Mouse (Mus musculus) midbrain, embryonic 12.5 days (tissue): ENCODE measurements around the gene Nol12. TPM values are rescaled to one million over a fixed set of nuclear protein-coding genes. Genes with fewer than 3 reads are reported as not detected.

Experiments used
- ATAC-seq: fragments of 200-750 bp; cut with Nextera tagmentation; 2 replicates; pipeline ENCODE4 v1.8.0; 2017; ENCODE audit warnings: low read depth, moderate TSS enrichment, moderate library complexity; ENCODE audit not compliant: low FRiP score
- H3K27ac ChIP-seq: fragments of 300-500 bp; sonication (generic); replicated peaks from 2 replicates; pipeline ENCODE4 v1.5.1; 2016; ENCODE audit warnings: mild to moderate bottlenecking
- H3K27me3 ChIP-seq: fragments of 300-500 bp; sonication (generic); 2 replicates; pipeline ENCODE4 v1.6.1; 2016; ENCODE audit warnings: mild to moderate bottlenecking
- H3K36me3 ChIP-seq: fragments of 300-500 bp; sonication (generic); 2 replicates; pipeline ENCODE4 v1.6.1; 2016
- H3K4me1 ChIP-seq: fragments of 300-500 bp; sonication (generic); 2 replicates; pipeline ENCODE4 v1.6.1; 2016
- H3K4me2 ChIP-seq: fragments of 300-500 bp; sonication (generic); replicated peaks from 2 replicates; pipeline ENCODE4 v1.6.1; 2016; ENCODE audit warnings: mild to moderate bottlenecking, moderate library complexity
- H3K4me3 ChIP-seq: fragments of 300-500 bp; sonication (generic); 2 replicates; pipeline ENCODE4 v1.5.1; 2016; ENCODE audit warnings: mild to moderate bottlenecking
- H3K9ac ChIP-seq: fragments of 300-500 bp; sonication (generic); replicated peaks from 2 replicates; pipeline ENCODE4 v1.6.1; 2016; ENCODE audit warnings: mild to moderate bottlenecking, moderate library complexity
- H3K9me3 ChIP-seq: fragments of 300-500 bp; sonication (generic); 2 replicates; pipeline ENCODE4 v1.6.1; 2016; ENCODE audit warnings: mild to moderate bottlenecking
- WGBS: fragments of 180-500 bp; shearing (Covaris S2); methylation state at CpG from one replicate; pipeline ENCODE4 v1.1.7; 2016; 5-methylcytosine and 5-hydroxymethylcytosine counted together
- polyA plus RNA-seq: library from polyadenylated mRNA; unstranded; fragments of >200 nt; fragmentation: Nextera tagmentation; extraction: Ambion mirVana; gene quantifications from 2 replicates; pipeline ENCODE4 v1.2.1, GENCODE M21; 2016

Gene Nol12
- polyA plus RNA-seq, 1 experiment from 2014 or later, result 59.6 TPM

GRCm38 (mm10) chr15:78901422-78901789, 33.3 kb upstream of the Nol12 start:
- Histone ChIP-seq H3K4me3 (no peak overlapping the region), H3K4me2 (peak overlapping the region; percentile 94; the same call in 1 of the 2 replicates), H3K27me3 (peaks cover 40% of the 10 kb centered on the region), H3K27ac (no peak overlapping the region), H3K9me3 (no peaks in the 10 kb centered on the region), H3K36me3 (no peaks in the 10 kb centered on the region), H3K4me1 (peaks cover 25% of the 10 kb centered on the region), H3K9ac (peak overlapping the region; percentile 43; the same call in 1 of the 2 replicates)
- 41% methylated on average over 8 of the region's 8 CpGs for WGBS
- ATAC-seq, result no peak

GRCm38 (mm10) chr15:78903243-78903642, 31.5 kb upstream of the Nol12 start:
- H3K27me3 ChIP-seq, result peaks cover 39% of the 10 kb centered on the region
- 0 out of 2 replicates have a peak, but pooled peaks have one; percentile 4 for ATAC-seq
- H3K9me3 ChIP-seq, result no peaks in the 10 kb centered on the region
- H3K4me1 ChIP-seq, result peaks cover 25% of the 10 kb centered on the region
- WGBS, result 8% methylated on average over 2 of the region's 2 CpGs
- H3K9ac ChIP-seq, result no peak overlapping the region
- no peak overlapping the region for H3K27ac ChIP-seq
- no peaks in the 10 kb centered on the region for H3K36me3 ChIP-seq
- H3K4me3 ChIP-seq, result no peak overlapping the region
- no peak overlapping the region for H3K4me2 ChIP-seq

- no peak overlapping the region for H3K9ac ChIP-seq
- peaks cover 4% of the 10 kb centered on the region; the same call in 1 of the 2 replicates for H3K4me1 ChIP-seq
- no peak overlapping the region for H3K4me3 ChIP-seq
- H3K4me2 ChIP-seq, result no peak overlapping the region
- no peak for ATAC-seq
- no peaks in the 10 kb centered on the region for H3K36me3 ChIP-seq
- H3K27me3 ChIP-seq, result peaks cover 4% of the 10 kb centered on the region; the same call in 1 of the 2 replicates
- no peaks in the 10 kb centered on the region for H3K9me3 ChIP-seq
- H3K27ac ChIP-seq, result no peak overlapping the region
- 83% methylated on average over 7 of the region's 7 CpGs for WGBS
These were observed 26.3 kb upstream of the Nol12 start for GRCm38 (mm10) chr15:78908399-78908798.

- WGBS, result 85% methylated on average over 8 of the region's 8 CpGs
- Histone ChIP-seq H3K9ac (no peak overlapping the region), H3K27me3 (peaks cover 4% of the 10 kb centered on the region; the same call in 1 of the 2 replicates), H3K27ac (no peak overlapping the region), H3K9me3 (no peaks in the 10 kb centered on the region), H3K4me3 (no peak overlapping the region), H3K36me3 (no peaks in the 10 kb centered on the region), H3K4me2 (no peak overlapping the region), H3K4me1 (peaks cover 4% of the 10 kb centered on the region; the same call in 1 of the 2 replicates)
- no peak for ATAC-seq
These were observed 25.8 kb upstream of the Nol12 start for GRCm38 (mm10) chr15:78908982-78909381.

- H3K4me2 ChIP-seq, result no peak overlapping the region
- H3K36me3 ChIP-seq, result no peaks in the 10 kb centered on the region
- WGBS, result 31% methylated on average over 9 of the region's 9 CpGs
- H3K9me3 ChIP-seq, result no peaks in the 10 kb centered on the region
- H3K9ac ChIP-seq, result no peak overlapping the region
- H3K4me1 ChIP-seq, result peaks cover 31% of the 10 kb centered on the region
- no peak overlapping the region for H3K27ac ChIP-seq
- no peak overlapping the region for H3K4me3 ChIP-seq
- H3K27me3 ChIP-seq, result peaks cover 4% of the 10 kb centered on the region; the same call in 1 of the 2 replicates
- ATAC-seq, result no peak
These were observed 22.7 kb upstream of the Nol12 start for GRCm38 (mm10) chr15:78912040-78912439.

GRCm38 (mm10) chr15:78913632-78914090, 21.1 kb upstream of the Nol12 start, which contains the start of gene Pdxp:
Gene Pdxp, plus strand, starts transcription at chr15:78913919.
- Histone ChIP-seq H3K27me3 (peaks cover 4% of the 10 kb centered on the region; the same call in 1 of the 2 replicates), H3K4me1 (peaks cover 31% of the 10 kb centered on the region), H3K27ac (peak within 1 kb of the TSS; percentile 92), H3K9me3 (no peaks in the 10 kb centered on the region), H3K4me3 (peak within 1 kb of the TSS; percentile 63), H3K36me3 (peaks cover 12% of the 10 kb centered on the region; the same call in 1 of the 2 replicates), H3K4me2 (peak within 1 kb of the TSS; percentile 86), H3K9ac (peak within 1 kb of the TSS; percentile 76)
- peak; percentile 93 for ATAC-seq
- WGBS, result under 1% methylated on average over 51 of the region's 51 CpGs

GRCm38 (mm10) chr15:78914091-78914822, 20.5 kb upstream of the Nol12 start:
- peaks cover 17% of the 10 kb centered on the region for H3K36me3 ChIP-seq
- peaks cover 31% of the 10 kb centered on the region for H3K4me1 ChIP-seq
- WGBS, result under 1% methylated on average over 87 of the region's 87 CpGs
- ATAC-seq, result peak; percentile 59
- no peaks in the 10 kb centered on the region for H3K9me3 ChIP-seq
- H3K9ac ChIP-seq, result peak overlapping the region; percentile 76
- H3K27me3 ChIP-seq, result peaks cover 4% of the 10 kb centered on the region; the same call in 1 of the 2 replicates
- H3K27ac ChIP-seq, result peak overlapping the region; percentile 92
- peak overlapping the region; percentile 86 for H3K4me2 ChIP-seq
- peak overlapping the region; percentile 63 for H3K4me3 ChIP-seq

- Histone ChIP-seq H3K9me3 (no peaks in the 10 kb centered on the region), H3K27me3 (peaks cover 4% of the 10 kb centered on the region; the same call in 1 of the 2 replicates), H3K36me3 (peaks cover 20% of the 10 kb centered on the region), H3K4me2 (peak overlapping the region; percentile 86), H3K9ac (peak overlapping the region; percentile 76), H3K4me1 (peaks cover 31% of the 10 kb centered on the region), H3K4me3 (peak overlapping the region; percentile 63), H3K27ac (peak overlapping the region; percentile 92; the same call in 1 of the 2 replicates)
- WGBS, result 57% methylated on average over 8 of the region's 8 CpGs
- ATAC-seq, result no peak
These were observed 19.7 kb upstream of the Nol12 start for GRCm38 (mm10) chr15:78914823-78915659.

- Histone ChIP-seq H3K4me2 (peak overlapping the region; percentile 86), H3K4me3 (peak overlapping the region; percentile 63), H3K27me3 (peaks cover 4% of the 10 kb centered on the region; the same call in 1 of the 2 replicates), H3K27ac (peak overlapping the region; percentile 15; the same call in 1 of the 2 replicates), H3K36me3 (peaks cover 20% of the 10 kb centered on the region), H3K4me1 (peaks cover 31% of the 10 kb centered on the region), H3K9ac (peak overlapping the region; percentile 76), H3K9me3 (no peaks in the 10 kb centered on the region)
- 9% methylated on average over 8 of the region's 8 CpGs for WGBS
- peak; percentile 17; the same call in 1 of the 2 replicates for ATAC-seq
These were observed 19.1 kb upstream of the Nol12 start for GRCm38 (mm10) chr15:78915660-78916017.

- H3K27ac ChIP-seq, result peak overlapping the region; percentile 15; the same call in 1 of the 2 replicates
- 43% methylated on average over 12 of the region's 12 CpGs for WGBS
- peak overlapping the region; percentile 63 for H3K4me3 ChIP-seq
- H3K4me2 ChIP-seq, result peak overlapping the region; percentile 86
- ATAC-seq, result no peak
- peaks cover 20% of the 10 kb centered on the region for H3K36me3 ChIP-seq
- H3K9me3 ChIP-seq, result no peaks in the 10 kb centered on the region
- H3K9ac ChIP-seq, result peak overlapping the region; percentile 76
- H3K4me1 ChIP-seq, result peaks cover 31% of the 10 kb centered on the region
- peaks cover 3% of the 10 kb centered on the region; the same call in 1 of the 2 replicates for H3K27me3 ChIP-seq
These were observed 18.5 kb upstream of the Nol12 start for GRCm38 (mm10) chr15:78916052-78916826.

GRCm38 (mm10) chr15:78918126-78918525, 16.6 kb upstream of the Nol12 start:
- no peak overlapping the region for H3K4me2 ChIP-seq
- H3K27ac ChIP-seq, result no peak overlapping the region
- H3K4me3 ChIP-seq, result no peak overlapping the region
- no peak overlapping the region for H3K9ac ChIP-seq
- peaks cover 30% of the 10 kb centered on the region for H3K4me1 ChIP-seq
- H3K9me3 ChIP-seq, result no peaks in the 10 kb centered on the region
- H3K36me3 ChIP-seq, result peaks cover 20% of the 10 kb centered on the region
- ATAC-seq, result no peak
- WGBS, result 96% methylated on average over 23 of the region's 23 CpGs
- H3K27me3 ChIP-seq, result no peaks in the 10 kb centered on the region
